30 mouse cellular contexts compared by ENCODE assay signal in genomic region chr1:36768786-36769185, GRCm38 (mm10). TPM values are rescaled to one million over a fixed set of nuclear protein-coding genes. Genes with fewer than 3 reads are reported as not detected.
"Had no signal": no experiment of that assay in that cellular context is flagged by ENCODE, and none has a peak within 500 bp of the region (broad histone marks: within the 10 kb centered on the region; RNA-seq: fewer than 3 reads in every experiment).

No protein-coding gene starts in this region.

- H3K9ac ChIP-seq: heart, embryonic 12.5 days; hindbrain, embryonic 12.5 days; hindbrain, embryonic 14.5 days; intestine, embryonic 15.5 days; limb, embryonic 13.5 days; limb, embryonic 15.5 days; liver, embryonic 12.5 days; liver, embryonic 14.5 days had no signal

- H3K4me2 ChIP-seq: heart, embryonic 12.5 days; hindbrain, embryonic 12.5 days; hindbrain, embryonic 14.5 days; intestine, embryonic 15.5 days; limb, embryonic 13.5 days; limb, embryonic 15.5 days; liver, embryonic 12.5 days had no signal

- H3K9me3 ChIP-seq: heart, embryonic 10.5 days; heart, embryonic 12.5 days; hindbrain, embryonic 10.5 days; hindbrain, embryonic 12.5 days; intestine, embryonic 15.5 days; limb, embryonic 13.5 days; limb, embryonic 15.5 days; liver, embryonic 12.5 days had no signal

- ATAC-seq: hindbrain, embryonic 16.5 days; intestine, embryonic 15.5 days; intestine, postnatal 0 days; liver, embryonic 12.5 days had no signal

- H3K36me3 ChIP-seq: heart, embryonic 10.5 days; heart, embryonic 12.5 days; hindbrain, embryonic 10.5 days; hindbrain, embryonic 12.5 days; intestine, embryonic 15.5 days; limb, embryonic 13.5 days; limb, embryonic 15.5 days; liver, embryonic 12.5 days had no signal

- H3K27ac ChIP-seq: heart, embryonic 10.5 days; hindbrain, embryonic 10.5 days; hindbrain, embryonic 12.5 days; hindbrain, embryonic 14.5 days; intestine, embryonic 15.5 days; layer of hippocampus, adult 2 months; limb, embryonic 13.5 days; limb, embryonic 15.5 days; liver, embryonic 12.5 days; liver, embryonic 14.5 days had no signal

- DNase-seq: gastrocnemius, postnatal 14 days; gastrocnemius, postnatal 36 days; heart, adult 18-20 months; heart, postnatal 10 days; heart, postnatal 4 days; kidney, adult 18-20 months; kidney, adult 8-10 months; kidney, postnatal 10 days; kidney, postnatal 4 days; left cerebral cortex, postnatal 4 days had no signal

- H3K4me3 ChIP-seq: heart, embryonic 10.5 days; heart, embryonic 12.5 days; hindbrain, embryonic 10.5 days; hindbrain, embryonic 12.5 days; intestine, embryonic 15.5 days; layer of hippocampus, adult 2 months; limb, embryonic 13.5 days; limb, embryonic 15.5 days; liver, embryonic 12.5 days had no signal

RNA-seq across cellular contexts. Expression of gene Zap70, which starts 7.2 kb away (rescaled TPM):
- polyA plus RNA-seq: liver, embryonic 12.5 days had no signal

RNA-seq across cellular contexts. Expression of gene 4933424G06Rik, which starts 58.8 kb away (rescaled TPM):
- total RNA-seq: heart, adult 18-20 months; heart, adult 8-10 months; heart, postnatal 10 days; heart, postnatal 25 days; heart, postnatal 4 days; liver, adult 2 months had no signal
- polyA plus RNA-seq: gonadal fat pad, adult 2 months; heart, embryonic 10.5 days; heart, embryonic 12.5 days; heart, embryonic 16.5 days; hindbrain, embryonic 12.5 days; intestine, postnatal 0 days; kidney, embryonic 14.5 days; kidney, embryonic 16.5 days; limb, embryonic 13.5 days; liver, adult 2 months; liver, embryonic 14.5 days had no signal
